Mouse (Mus musculus) lung, adult 2 months (tissue): ENCODE data around the gene Cir1.

Source experiments
- CTCF ChIP-seq: fragments of 200-500 bp; IDR thresholded peaks from 2 replicates; pipeline ENCODE4 v1.5.1; 2011; ENCODE audit warnings: mild to moderate bottlenecking, low read length, control low read depth; ENCODE audit not compliant: insufficient read depth
- POLR2A ChIP-seq: fragments of 200-500 bp; IDR thresholded peaks from 2 replicates; pipeline ENCODE4 v1.6.1; 2011; ENCODE audit warnings: low read depth, mild to moderate bottlenecking, control low read depth, low read length, borderline replicate concordance; ENCODE audit errors: extremely low read depth

DNA sequence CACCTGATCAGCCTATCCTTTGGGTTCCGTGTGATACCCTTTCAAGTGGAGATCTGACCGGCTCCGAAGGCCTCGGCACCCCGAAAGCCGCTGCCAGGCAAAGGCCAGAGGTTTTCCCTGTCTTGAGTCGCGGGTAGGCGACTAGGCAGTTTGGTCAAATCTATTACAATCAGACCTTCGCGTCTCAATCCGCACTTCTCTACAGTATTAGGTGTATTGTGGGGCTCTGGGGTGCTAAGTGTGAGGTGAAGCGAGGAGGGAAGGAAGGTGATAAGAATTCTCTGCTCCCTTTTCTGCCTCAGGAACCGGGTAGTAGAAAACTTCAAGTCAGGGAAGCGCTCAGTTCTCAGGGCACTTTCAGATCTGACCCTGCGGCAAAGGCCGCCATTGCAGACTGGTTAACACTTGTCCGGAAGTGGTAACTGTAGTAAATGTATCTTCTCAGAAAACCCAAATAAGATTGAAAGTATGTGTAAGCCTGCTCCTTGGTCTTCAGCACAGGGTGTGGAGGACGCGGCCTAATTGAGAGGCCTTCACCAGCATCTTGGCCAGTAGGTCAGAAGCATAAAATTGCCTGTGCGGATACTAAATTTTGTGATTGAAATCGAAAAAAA is 31.3 kb downstream of the Cir1 start:
- TF ChIP-seq POLR2A (no peak), CTCF (no peak)
